Mouse (Mus musculus): ENCODE results near the gene Aire.

GRCm38 (mm10) chr10:78018797-78019203 is 24.6 kb downstream of the Aire start:
- TF ChIP-seq CTCF (IDR thresholded peaks at IDR 0.05; ENCODE audit: insufficient read depth, low read length) (peak; percentile 88), POLR2A (IDR thresholded peaks at IDR 0.05; ENCODE audit: borderline replicate concordance, extremely low read depth, low read depth, low read length) (no peak)

Measured in lung, adult 2 months (tissue).